Mouse (Mus musculus): ENCODE measurements at regions not wholly inside any gene's neighbourhood (a gene's known extent, or its start where the extent isn't known, plus 50 kb on each side); places are given as distances from the start of the nearest gene placed in this dataset.

DNA sequence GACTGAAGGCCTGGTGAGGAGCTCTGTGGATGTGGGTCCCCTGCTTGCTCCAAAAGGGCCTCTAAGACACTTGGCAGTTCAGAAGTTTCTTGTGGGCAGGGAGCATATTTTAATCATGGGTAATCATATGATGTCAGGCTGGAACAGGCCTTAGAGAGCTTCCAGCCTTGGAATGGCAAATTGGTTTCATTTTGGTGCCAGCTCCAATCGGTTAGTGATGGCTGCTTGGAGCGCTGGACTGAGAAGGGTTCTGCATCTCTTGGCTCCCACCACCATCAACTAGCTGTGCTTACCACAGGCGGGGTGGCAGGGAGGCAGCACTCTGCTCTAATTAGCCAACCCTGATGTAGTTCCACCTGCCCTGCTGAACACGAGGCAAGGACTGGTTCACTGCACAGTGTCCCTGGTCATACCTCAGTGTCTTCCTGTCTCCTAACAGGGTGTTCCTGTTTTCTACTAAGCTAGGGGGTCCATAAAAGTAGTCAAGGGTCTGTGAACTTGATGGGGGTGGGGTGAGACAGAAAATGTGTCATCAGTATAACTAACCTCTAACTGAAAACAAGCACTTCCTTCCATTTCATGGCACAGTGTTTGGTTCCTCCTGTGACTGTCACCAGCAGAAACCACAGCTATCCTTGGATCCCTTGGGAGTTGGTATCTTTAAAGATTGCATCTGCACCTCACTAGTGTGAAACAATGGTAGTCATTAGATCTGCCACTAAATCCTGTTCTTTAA is 412.6 kb downstream of the Bcor start:
- TF ChIP-seq POLR2A (IDR thresholded peaks at IDR 0.05; ENCODE audit: low read depth, low read length) (no peak), CTCF (conservative IDR thresholded peaks at IDR 0.05; ENCODE audit: insufficient read depth, insufficient read length, low read depth, low read length) (no peak)
